Mouse (Mus musculus) heart, embryonic 16.5 days (tissue): ENCODE results near the gene Plekhg6. TPM values are rescaled to one million over a fixed set of nuclear protein-coding genes. Genes with fewer than 3 reads are reported as not detected.

Experiments
- ATAC-seq: fragments of 200-750 bp; cut with Nextera tagmentation; replicated peaks from 2 replicates; pipeline ENCODE4 v1.8.0; 2017; ENCODE audit warnings: moderate number of reproducible peaks; ENCODE audit not compliant: insufficient read depth, low FRiP score; ENCODE audit errors: extremely low read depth
- H3K27ac ChIP-seq: fragments of 300-500 bp; sonication (generic); 2 replicates; pipeline ENCODE4 v1.5.1; 2014; ENCODE audit warnings: mild to moderate bottlenecking, low read length, control low read depth, moderate library complexity
- H3K27me3 ChIP-seq: fragments of 300-500 bp; sonication (generic); 2 replicates; pipeline ENCODE4 v1.6.1; 2014; ENCODE audit warnings: low read length, mixed read lengths; ENCODE audit not compliant: control insufficient read depth, insufficient read depth
- H3K36me3 ChIP-seq: fragments of 300-500 bp; sonication (generic); 2 replicates; pipeline ENCODE4 v1.6.1; 2014; ENCODE audit not compliant: control insufficient read depth, insufficient read depth
- H3K4me1 ChIP-seq: fragments of 300-500 bp; sonication (generic); 2 replicates; pipeline ENCODE4 v1.6.1; 2014; ENCODE audit warnings: low read length, mixed read lengths; ENCODE audit not compliant: control insufficient read depth, insufficient read depth
- H3K4me2 ChIP-seq: fragments of 300-500 bp; sonication (generic); 2 replicates; pipeline ENCODE4 v1.6.1; 2014; ENCODE audit warnings: low read depth, mild to moderate bottlenecking, control low read depth, low read length
- H3K4me3 ChIP-seq: fragments of 300-500 bp; sonication (generic); 2 replicates; pipeline ENCODE4 v1.5.1; 2014; ENCODE audit warnings: mild to moderate bottlenecking, control low read depth, low read length
- H3K9ac ChIP-seq: fragments of 300-500 bp; sonication (generic); 2 replicates; pipeline ENCODE4 v1.6.1; 2014; ENCODE audit warnings: low read length, control low read depth
- H3K9me3 ChIP-seq: fragments of 300-500 bp; sonication (generic); replicated peaks from 2 replicates; pipeline ENCODE4 v1.6.1; 2016; ENCODE audit warnings: low read length; ENCODE audit not compliant: control insufficient read depth
- WGBS: fragments of 180-500 bp; shearing (Covaris S2); extraction: QIAGEN DNeasy Blood & Tissue Kit; methylation state at CpG from one replicate; pipeline ENCODE4 v1.1.7; 2014; 5-methylcytosine and 5-hydroxymethylcytosine counted together
- polyA plus RNA-seq: library from polyadenylated mRNA; unstranded; fragments of >200 nt; fragmentation: Nextera tagmentation; extraction: Ambion mirVana; gene quantifications from 2 replicates; pipeline ENCODE4 v1.2.1, GENCODE M21; 2015

The Plekhg6 gene
- 0.25 and 0.41 TPM in 2 replicates for polyA plus RNA-seq

GRCm38 (mm10) chr6:125380372-125381360 lies at the start of gene Plekhg6:
Gene Plekhg6, minus strand, starts transcription at chr6:125380793.
- Histone ChIP-seq H3K4me3 (peak within 1 kb of the TSS; percentile 43), H3K9me3 (no peaks in the 10 kb centered on the region), H3K4me2 (peak within 1 kb of the TSS; percentile 60), H3K36me3 (no peaks in the 10 kb centered on the region), H3K9ac (no peak within 1 kb of the TSS), H3K27me3 (peaks cover 55% of the 10 kb centered on the region), H3K4me1 (peaks cover 17% of the 10 kb centered on the region), H3K27ac (no peak within 1 kb of the TSS)
- ATAC-seq, result no peak
- 10% methylated on average over 37 of the region's 40 CpGs for WGBS

DNA sequence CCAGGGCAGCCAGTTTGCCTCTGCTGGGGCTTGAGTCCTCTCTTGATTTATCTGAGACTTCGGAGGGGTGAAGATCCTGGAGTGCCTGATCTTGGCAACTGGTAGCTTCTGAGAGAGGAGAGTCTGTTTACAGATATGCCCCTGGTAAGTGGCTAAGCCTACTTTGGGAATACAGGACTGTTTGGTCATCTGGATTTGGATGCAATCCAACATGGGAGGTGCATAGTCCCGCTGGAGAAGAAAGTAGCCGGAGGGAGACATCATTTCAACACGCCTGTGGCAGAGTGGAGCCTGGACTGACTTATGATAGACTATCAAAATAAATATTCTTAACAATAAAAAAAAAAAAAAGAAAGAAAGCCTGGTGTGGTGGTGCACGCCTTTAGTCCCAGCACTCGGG lies 49.1 kb upstream of the Plekhg6 start:
- WGBS, result 42% methylated on average over 6 of the region's 6 CpGs
- H3K4me3 ChIP-seq, result no peak overlapping the region
- H3K27ac ChIP-seq, result no peak overlapping the region
- peaks cover 12% of the 10 kb centered on the region for H3K4me1 ChIP-seq
- H3K27me3 ChIP-seq, result no peaks in the 10 kb centered on the region
- H3K4me2 ChIP-seq, result no peak overlapping the region
- no peak for ATAC-seq
- H3K36me3 ChIP-seq, result no peaks in the 10 kb centered on the region
- no peaks in the 10 kb centered on the region for H3K9me3 ChIP-seq
- no peak overlapping the region for H3K9ac ChIP-seq

DNA sequence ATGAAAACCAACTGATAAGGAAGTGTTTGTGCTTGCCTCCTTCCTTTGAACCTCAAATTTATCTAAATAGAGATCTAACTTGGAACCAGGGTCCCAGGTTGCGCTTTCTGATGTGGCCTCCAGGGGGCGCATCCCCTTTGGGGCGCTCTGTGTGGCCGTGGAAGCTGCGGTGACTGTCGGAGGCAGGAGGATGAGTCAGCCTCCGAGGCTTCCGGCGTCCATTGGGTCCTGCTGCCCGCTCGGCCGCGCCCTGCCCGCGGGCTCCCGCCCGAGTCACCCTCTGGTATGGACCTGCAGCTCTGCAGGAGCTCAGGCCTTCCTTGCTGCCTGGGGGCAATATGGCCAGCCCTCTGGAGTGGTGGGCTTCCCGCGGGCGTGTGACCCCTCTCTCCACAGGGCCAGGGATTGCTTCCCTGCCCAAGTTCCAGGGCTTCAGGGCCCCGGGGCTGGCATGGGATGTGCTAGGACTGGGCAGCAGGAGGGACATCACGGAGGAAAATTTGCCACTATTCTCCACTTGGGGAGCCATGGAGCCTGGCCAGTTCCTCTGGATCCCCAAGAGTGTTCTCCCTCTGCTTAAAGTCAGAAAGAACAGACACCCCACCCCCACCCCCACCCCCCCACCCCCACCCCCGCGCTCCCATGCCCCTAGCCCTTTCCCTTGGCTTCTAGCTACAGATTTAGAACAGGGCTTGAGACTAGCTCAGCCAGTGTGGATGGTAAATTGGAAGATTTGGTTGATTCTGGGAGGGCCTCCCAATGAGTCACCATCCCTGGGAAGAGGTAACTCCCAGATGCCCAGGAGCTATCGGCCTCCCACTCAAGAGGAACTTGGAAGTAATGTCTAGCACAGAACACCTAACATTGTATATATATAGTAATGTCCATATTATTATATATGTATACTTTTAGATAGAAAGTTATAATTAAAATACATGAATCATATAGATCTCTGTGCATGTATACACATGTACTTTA lies 46.1 kb upstream of the Plekhg6 start:
- Histone ChIP-seq H3K27ac (peak overlapping the region; percentile 51; the same call in 1 of the 2 replicates), H3K4me3 (peak overlapping the region; percentile 56), H3K9ac (peak overlapping the region; percentile 76), H3K27me3 (no peaks in the 10 kb centered on the region), H3K36me3 (no peaks in the 10 kb centered on the region), H3K4me2 (peak overlapping the region; percentile 92), H3K9me3 (no peaks in the 10 kb centered on the region), H3K4me1 (peaks cover 11% of the 10 kb centered on the region)
- ATAC-seq, result peak; percentile 73
- 2% methylated on average over 25 of the region's 25 CpGs for WGBS

GRCm38 (mm10) chr6:125425205-125426090 lies 44.9 kb upstream of the Plekhg6 start:
- H3K4me3 ChIP-seq, result no peak overlapping the region
- no peaks in the 10 kb centered on the region for H3K27me3 ChIP-seq
- no peak for ATAC-seq
- no peaks in the 10 kb centered on the region for H3K36me3 ChIP-seq
- no peaks in the 10 kb centered on the region for H3K9me3 ChIP-seq
- H3K9ac ChIP-seq, result no peak overlapping the region
- no peak overlapping the region for H3K4me2 ChIP-seq
- H3K27ac ChIP-seq, result no peak overlapping the region
- H3K4me1 ChIP-seq, result peaks cover 11% of the 10 kb centered on the region
- 57% methylated on average over 15 of the region's 15 CpGs for WGBS

DNA sequence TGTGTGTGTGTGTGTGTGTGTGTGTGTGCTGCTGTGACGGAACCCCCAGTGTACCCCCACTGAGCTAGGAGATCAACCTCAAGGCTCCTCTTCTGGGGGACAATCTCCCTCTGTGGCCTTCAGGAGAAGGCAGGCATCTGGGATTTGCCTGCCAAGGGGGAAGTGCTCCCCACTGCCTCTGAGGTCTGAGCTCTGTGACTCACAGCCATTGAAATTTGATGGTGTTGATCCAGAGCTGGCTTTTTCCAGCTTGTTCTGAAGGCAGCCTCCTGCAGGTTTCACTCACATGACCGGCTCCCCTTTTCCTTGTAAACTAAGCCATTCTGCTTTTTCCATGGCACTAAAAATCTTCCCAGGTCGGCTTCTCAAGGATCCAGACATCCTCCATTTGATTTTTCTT lies 43.6 kb upstream of the Plekhg6 start:
- no peak for ATAC-seq
- H3K4me3 ChIP-seq, result no peak overlapping the region
- no peak overlapping the region for H3K4me2 ChIP-seq
- no peaks in the 10 kb centered on the region for H3K9me3 ChIP-seq
- no peak overlapping the region for H3K9ac ChIP-seq
- no peaks in the 10 kb centered on the region; the same call in 1 of the 2 replicates for H3K27me3 ChIP-seq
- no peak overlapping the region for H3K27ac ChIP-seq
- 72% methylated on average over 3 of the region's 3 CpGs for WGBS
- H3K4me1 ChIP-seq, result peaks cover 8% of the 10 kb centered on the region
- H3K36me3 ChIP-seq, result no peaks in the 10 kb centered on the region

GRCm38 (mm10) chr6:125423507-125423906 lies 42.9 kb upstream of the Plekhg6 start:
- no peaks in the 10 kb centered on the region for H3K9me3 ChIP-seq
- no peaks in the 10 kb centered on the region; the same call in 1 of the 2 replicates for H3K27me3 ChIP-seq
- 59% methylated on average over 13 of the region's 13 CpGs for WGBS
- no peak overlapping the region for H3K27ac ChIP-seq
- no peaks in the 10 kb centered on the region for H3K36me3 ChIP-seq
- H3K4me1 ChIP-seq, result peaks cover 8% of the 10 kb centered on the region
- no peak overlapping the region for H3K9ac ChIP-seq
- no peak overlapping the region for H3K4me2 ChIP-seq
- H3K4me3 ChIP-seq, result no peak overlapping the region
- ATAC-seq, result no peak

- no peak overlapping the region for H3K9ac ChIP-seq
- peak overlapping the region; percentile 47 for H3K4me2 ChIP-seq
- no peak overlapping the region for H3K4me3 ChIP-seq
- 44% methylated on average over 3 of the region's 3 CpGs for WGBS
- H3K4me1 ChIP-seq, result peaks cover 8% of the 10 kb centered on the region
- no peak for ATAC-seq
- H3K27me3 ChIP-seq, result peaks cover under 1% of the 10 kb centered on the region; the same call in 1 of the 2 replicates
- no peaks in the 10 kb centered on the region for H3K9me3 ChIP-seq
- no peak overlapping the region for H3K27ac ChIP-seq
- no peaks in the 10 kb centered on the region for H3K36me3 ChIP-seq
These were observed 42.5 kb upstream of the Plekhg6 start for GRCm38 (mm10) chr6:125423099-125423498.
